Mouse (Mus musculus) midbrain, postnatal 0 days (tissue): ENCODE measurements around the gene Olfr424. TPM values are rescaled to one million over a fixed set of nuclear protein-coding genes. Genes with fewer than 3 reads are reported as not detected.

Source experiments
- ATAC-seq: fragments of 200-750 bp; cut with Nextera tagmentation; 2 replicates; pipeline ENCODE4 v1.8.0; 2017; ENCODE audit warnings: moderate number of reproducible peaks, mild to moderate bottlenecking, moderate TSS enrichment, moderate library complexity; ENCODE audit not compliant: low FRiP score
- DNase-seq: peaks from one replicate; pipeline ENCODE4 v3.0.0-alpha.2; 2015; ENCODE audit warnings: low spot score
- H3K27ac ChIP-seq: fragments of 300-500 bp; sonication (generic); 2 replicates; pipeline ENCODE4 v1.5.1; 2014; ENCODE audit warnings: low read depth, mild to moderate bottlenecking, low read length, mixed read lengths
- H3K27me3 ChIP-seq: fragments of 300-500 bp; sonication (generic); 2 replicates; pipeline ENCODE4 v1.6.1; 2014; ENCODE audit warnings: low read length, control low read depth, mixed read lengths; ENCODE audit not compliant: insufficient read depth
- H3K36me3 ChIP-seq: fragments of 300-500 bp; sonication (generic); 2 replicates; pipeline ENCODE4 v1.6.1; 2014; ENCODE audit warnings: low read length, control low read depth, mixed read lengths; ENCODE audit not compliant: insufficient read depth
- H3K4me1 ChIP-seq: fragments of 300-500 bp; sonication (generic); 2 replicates; pipeline ENCODE4 v1.6.1; 2014; ENCODE audit warnings: mild to moderate bottlenecking, control low read depth, antibody characterized with exemption, low read length, mixed read lengths; ENCODE audit not compliant: insufficient read depth
- H3K4me2 ChIP-seq: fragments of 300-500 bp; sonication (generic); 2 replicates; pipeline ENCODE4 v1.6.1; 2014; ENCODE audit warnings: low read depth, mild to moderate bottlenecking, low read length, mixed read lengths; ENCODE audit not compliant: poor library complexity, severe bottlenecking
- H3K4me3 ChIP-seq: fragments of 300-500 bp; sonication (generic); 2 replicates; pipeline ENCODE4 v1.5.1; 2014; ENCODE audit warnings: low read depth, mild to moderate bottlenecking, low read length, moderate library complexity
- H3K9ac ChIP-seq: fragments of 300-500 bp; sonication (generic); replicated peaks from 2 replicates; pipeline ENCODE4 v1.6.1; 2014; ENCODE audit warnings: mild to moderate bottlenecking, low read length, moderate library complexity, mixed read lengths; ENCODE audit not compliant: poor library complexity, severe bottlenecking
- H3K9me3 ChIP-seq: fragments of 300-500 bp; sonication (generic); 2 replicates; pipeline ENCODE4 v1.6.1; 2016; ENCODE audit warnings: low read length, control low read depth
- CTCF ChIP-seq: IDR thresholded peaks from 2 replicates; pipeline ENCODE4 v1.5.1; 2016; ENCODE audit warnings: antibody characterized with exemption, mild to moderate bottlenecking
- WGBS: fragments of 180-500 bp; shearing (Covaris S2); extraction: QIAGEN DNeasy Blood & Tissue Kit; methylation state at CpG from one replicate; pipeline ENCODE4 v1.1.7; 2014; 5-methylcytosine and 5-hydroxymethylcytosine counted together
- polyA plus RNA-seq: library from polyadenylated mRNA; unstranded; fragments of >200 nt; fragmentation: Nextera tagmentation; extraction: Ambion mirVana; gene quantifications from 2 replicates; pipeline ENCODE4 v1.2.1, GENCODE M21; 2015
- total RNA-seq: library from RNA; depleted of rRNA; stranded (reverse); fragments of >200 nt; gene quantifications from 2 replicates; pipeline ENCODE4 v1.2.3, GENCODE M21; 2014; rRNA removed

Olfr424 gene
- total RNA-seq (not detected in 2 replicates), polyA plus RNA-seq (not detected in 2 replicates)

- Histone ChIP-seq H3K9ac (no peak within 1 kb of the TSS), H3K4me3 (no peak within 1 kb of the TSS), H3K36me3 (no peaks in the 10 kb centered on the region), H3K4me2 (no peak within 1 kb of the TSS), H3K27ac (no peak within 1 kb of the TSS), H3K27me3 (no peaks in the 10 kb centered on the region), H3K9me3 (no peaks in the 10 kb centered on the region), H3K4me1 (no peaks in the 10 kb centered on the region)
- DNase-seq: no peak
- ATAC-seq: no peak
- WGBS: 68% methylated on average over 3 of the region's 3 CpGs
- TF ChIP-seq CTCF: no peak
Observed at GRCm38 (mm10) chr1:174131217-174131616, at the start of gene Olfr424. Gene Olfr424, plus strand, starts transcription at chr1:174131517.

DNA sequence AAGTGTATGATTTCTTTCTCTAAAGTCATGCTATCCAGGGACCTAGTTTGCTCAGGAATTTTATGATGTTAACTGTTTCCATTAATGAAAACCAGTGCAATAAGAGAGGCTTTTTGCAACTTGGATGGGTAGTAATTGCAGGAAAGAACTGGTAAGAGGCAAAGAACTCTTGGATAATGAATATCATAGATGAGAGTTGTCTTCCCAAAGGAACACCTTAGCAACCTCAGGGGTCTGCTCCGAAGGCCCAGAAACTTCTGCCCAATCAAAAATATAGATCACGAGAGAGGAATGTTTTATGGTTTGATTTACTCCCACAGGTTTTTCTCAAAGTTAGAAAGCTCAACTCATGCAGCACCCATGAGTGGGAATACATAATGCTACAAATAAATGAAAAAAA, 47.3 kb upstream of the Olfr424 start, which contains the start of gene Olfr429:
Gene Olfr429, plus strand, starts transcription at position 301 of the 400 bp plus-strand sequence.
- no peak for ATAC-seq
- no peak for DNase-seq
- Histone ChIP-seq H3K4me3 (no peak within 1 kb of the TSS), H3K27ac (no peak within 1 kb of the TSS), H3K4me2 (no peak within 1 kb of the TSS), H3K9me3 (no peaks in the 10 kb centered on the region), H3K4me1 (no peaks in the 10 kb centered on the region), H3K9ac (no peak within 1 kb of the TSS), H3K36me3 (no peaks in the 10 kb centered on the region), H3K27me3 (no peaks in the 10 kb centered on the region)
- TF ChIP-seq CTCF: no peak
- 86% methylated on average over 2 of the region's 2 CpGs for WGBS

DNA sequence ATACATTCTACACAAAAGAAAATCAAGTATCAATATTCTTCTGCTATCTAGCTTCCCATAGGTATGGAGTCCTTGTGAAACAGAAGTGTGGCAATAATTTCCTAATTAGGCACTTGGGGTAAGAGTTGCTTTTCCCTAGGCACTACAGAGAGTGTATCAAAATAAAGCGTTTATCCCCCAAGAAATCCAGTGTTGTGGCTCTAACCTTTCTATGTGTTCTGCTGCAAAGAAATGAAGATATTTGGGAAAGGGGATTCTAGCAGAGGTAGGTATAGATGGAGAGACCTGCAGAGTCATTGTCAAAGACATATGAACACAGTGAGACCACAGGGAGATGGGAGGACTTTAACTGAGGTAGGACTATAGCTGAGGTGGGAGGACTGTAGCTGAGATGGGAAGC, 34.7 kb upstream of the Olfr424 start, which contains the start of gene Olfr427:
Gene Olfr427, plus strand, starts transcription at position 301 of the 400 bp plus-strand sequence.
- H3K9ac ChIP-seq: no peak within 1 kb of the TSS
- no peak within 1 kb of the TSS for H3K4me3 ChIP-seq
- no peak for TF ChIP-seq CTCF
- no peak within 1 kb of the TSS for H3K4me2 ChIP-seq
- ATAC-seq (no peak), DNase-seq (no peak)
- no peaks in the 10 kb centered on the region for H3K4me1 ChIP-seq
- H3K27me3 ChIP-seq: no peaks in the 10 kb centered on the region
- H3K9me3 ChIP-seq: no peaks in the 10 kb centered on the region
- WGBS: 93% methylated on average over 1 of the region's 1 CpGs
- no peaks in the 10 kb centered on the region for H3K36me3 ChIP-seq
- H3K27ac ChIP-seq: no peak within 1 kb of the TSS

- ATAC-seq: no peak
- Histone ChIP-seq H3K36me3 (no peaks in the 10 kb centered on the region), H3K4me1 (no peaks in the 10 kb centered on the region), H3K4me2 (no peak overlapping the region), H3K4me3 (no peak overlapping the region), H3K9me3 (no peaks in the 10 kb centered on the region), H3K27me3 (no peaks in the 10 kb centered on the region), H3K27ac (no peak overlapping the region), H3K9ac (no peak overlapping the region)
- TF ChIP-seq CTCF: peak; percentile 72
- peak; percentile 49 for DNase-seq
- 64% methylated on average over 2 of the region's 2 CpGs for WGBS
Observed at GRCm38 (mm10) chr1:174103735-174104134, 27.6 kb upstream of the Olfr424 start.

DNA sequence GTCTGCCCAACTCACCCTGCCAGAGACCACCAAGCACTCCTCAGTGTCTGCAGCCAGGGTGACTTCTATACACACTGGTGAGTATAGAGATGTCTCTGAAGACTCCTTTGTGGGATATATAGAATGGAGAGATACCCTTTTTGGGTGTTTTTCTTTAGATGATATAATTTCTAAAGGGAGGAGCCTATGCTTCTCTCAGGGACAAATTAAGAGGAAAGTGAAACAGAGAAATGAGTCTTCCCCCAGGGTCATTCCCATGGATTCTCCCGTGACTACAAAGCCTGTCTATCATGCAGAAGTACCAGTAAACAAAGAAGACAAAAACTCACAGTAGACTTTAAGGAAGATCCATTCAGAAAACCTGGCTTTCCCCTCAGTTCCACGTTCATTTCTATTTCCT, 10.3 kb upstream of the Olfr424 start, which contains the start of gene Olfr231:
Gene Olfr231, minus strand, starts transcription at position 101 of the 400 bp plus-strand sequence.
- H3K4me2 ChIP-seq: no peak within 1 kb of the TSS
- no peak for TF ChIP-seq CTCF
- no peaks in the 10 kb centered on the region for H3K27me3 ChIP-seq
- ATAC-seq: no peak
- no peak within 1 kb of the TSS for H3K4me3 ChIP-seq
- 51% methylated on average over 2 of the region's 2 CpGs for WGBS
- no peak within 1 kb of the TSS for H3K27ac ChIP-seq
- H3K9me3 ChIP-seq: no peaks in the 10 kb centered on the region
- no peak for DNase-seq
- H3K4me1 ChIP-seq: no peaks in the 10 kb centered on the region
- H3K36me3 ChIP-seq: no peaks in the 10 kb centered on the region
- no peak within 1 kb of the TSS for H3K9ac ChIP-seq

DNA sequence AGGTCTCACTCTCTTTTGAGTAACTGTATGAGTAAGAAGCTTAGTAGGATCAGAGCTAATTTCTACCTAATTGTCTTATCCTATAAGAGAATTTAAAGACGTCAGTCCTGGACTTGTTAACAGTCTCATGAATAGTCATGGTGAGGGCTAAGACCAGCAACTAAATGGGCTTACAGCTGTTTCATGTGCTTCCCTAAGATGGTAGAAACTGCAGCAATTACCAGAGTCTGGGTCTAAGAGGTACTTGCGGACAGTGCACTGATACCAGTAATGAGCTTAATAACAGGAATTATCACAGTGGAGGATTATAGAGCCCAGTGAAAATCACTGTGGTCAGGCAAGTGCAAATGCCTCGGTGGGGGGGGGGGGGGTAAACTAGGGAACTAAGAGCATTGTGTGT, 682 bp downstream of the Olfr424 start:
- no peaks in the 10 kb centered on the region for H3K9me3 ChIP-seq
- WGBS: 49% methylated on average over 3 of the region's 3 CpGs
- no peak overlapping the region for H3K4me3 ChIP-seq
- no peak overlapping the region for H3K27ac ChIP-seq
- H3K4me1 ChIP-seq: no peaks in the 10 kb centered on the region
- TF ChIP-seq CTCF: no peak
- no peaks in the 10 kb centered on the region for H3K36me3 ChIP-seq
- H3K4me2 ChIP-seq: no peak overlapping the region
- H3K27me3 ChIP-seq: no peaks in the 10 kb centered on the region
- ATAC-seq (no peak), DNase-seq (no peak)
- H3K9ac ChIP-seq: no peak overlapping the region
